Mouse (Mus musculus) CD4-positive, CD25-positive, alpha-beta regulatory T cell, adult 9 weeks (primary cell): ENCODE results near the gene Urb2. TPM values are rescaled to one million over a fixed set of nuclear protein-coding genes. Genes with fewer than 3 reads are reported as not detected.

ENCODE experiments used
- polyA plus RNA-seq: library from polyadenylated mRNA; unstranded; fragments of 100-300 nt; shearing (Covaris generic); gene quantifications from one replicate; pipeline ENCODE4 v1.2.1, GENCODE M21; 2017

Gene Urb2
- polyA plus RNA-seq = 13.2 TPM

DNA sequence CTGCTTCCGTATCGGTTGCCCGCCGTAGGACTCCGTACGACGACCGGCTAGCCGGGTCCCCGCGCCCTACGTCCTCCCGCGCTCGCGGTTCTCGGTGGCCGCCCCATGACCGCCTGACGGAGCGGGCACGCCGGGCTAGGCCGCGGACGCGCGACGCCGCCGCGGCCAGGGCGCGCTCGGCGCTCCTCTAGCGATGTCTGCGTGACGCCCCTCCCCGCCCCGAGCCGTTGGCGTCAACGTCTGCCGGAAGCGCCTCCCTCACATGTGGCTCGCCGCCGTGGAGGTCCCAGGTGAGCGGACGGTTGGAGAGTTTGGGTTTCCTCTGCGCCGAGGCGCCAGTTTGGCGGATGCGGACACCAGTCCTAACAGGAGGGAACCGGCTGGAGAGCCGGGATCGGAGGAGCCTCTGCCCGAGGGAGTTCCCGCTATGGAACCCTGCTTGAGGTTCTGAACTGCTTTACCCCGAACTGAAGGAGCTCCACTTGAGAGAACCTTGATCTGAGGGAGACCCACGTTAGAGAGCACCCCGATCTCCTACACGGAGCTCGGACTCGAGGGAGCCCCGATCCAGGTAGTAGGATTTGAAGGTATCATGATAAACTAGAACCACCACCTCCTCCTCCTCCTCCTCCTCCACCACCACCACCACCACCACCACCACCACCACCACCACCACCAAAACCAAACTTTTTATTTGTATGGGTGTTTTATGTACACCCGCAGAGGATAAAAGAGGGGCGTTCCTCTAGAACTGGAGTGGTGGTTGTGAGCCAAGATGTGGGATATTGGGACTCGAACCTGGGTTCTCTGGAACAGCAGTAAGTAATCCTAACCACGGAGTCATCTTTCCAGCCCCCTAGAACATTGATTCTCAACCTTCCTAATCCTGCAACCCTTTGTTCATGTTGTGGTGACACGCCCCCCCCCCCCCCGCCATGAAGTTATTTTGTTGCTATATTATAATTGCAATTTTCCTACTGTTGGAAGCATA lies at the start of gene Urb2, which contains the start of gene Taf5l:
Gene Urb2, plus strand, starts transcription at position 272 of the 991 bp plus-strand sequence.
Gene Taf5l, minus strand, starts transcription at position 161 of the 991 bp plus-strand sequence.

GRCm38 (mm10) chr8:123982826-123983400 lies 38.4 kb upstream of the Urb2 start, which contains the start of gene Abcb10:
Gene Abcb10, minus strand, starts transcription at chr8:123983122.

Other genes with a start within 250 kb of the Urb2 start
- 2.6 TPM for gene Rab4a, start 215.5 kb upstream of the Urb2 start, polyA plus RNA-seq
- 2.7 TPM for gene Ccsap, start 161.3 kb upstream of the Urb2 start, polyA plus RNA-seq
- 0.26 TPM for gene Acta1, start 126.8 kb upstream of the Urb2 start, polyA plus RNA-seq
- 24.7 TPM for gene Nup133, start 72.2 kb upstream of the Urb2 start, polyA plus RNA-seq
- gene Abcb10, start 38.4 kb upstream of the Urb2 start, polyA plus RNA-seq = 0.83 TPM
- gene Taf5l, start 111 bp upstream of the Urb2 start, polyA plus RNA-seq = 14.4 TPM
- gene Galnt2, start 209.9 kb downstream of the Urb2 start, polyA plus RNA-seq = 9.3 TPM